Mouse (Mus musculus): ENCODE measurements at regions not wholly inside any gene's neighbourhood (a gene's known extent, or its start where the extent isn't known, plus 50 kb on each side); places are given as distances from the start of the nearest gene placed in this dataset.

DNA sequence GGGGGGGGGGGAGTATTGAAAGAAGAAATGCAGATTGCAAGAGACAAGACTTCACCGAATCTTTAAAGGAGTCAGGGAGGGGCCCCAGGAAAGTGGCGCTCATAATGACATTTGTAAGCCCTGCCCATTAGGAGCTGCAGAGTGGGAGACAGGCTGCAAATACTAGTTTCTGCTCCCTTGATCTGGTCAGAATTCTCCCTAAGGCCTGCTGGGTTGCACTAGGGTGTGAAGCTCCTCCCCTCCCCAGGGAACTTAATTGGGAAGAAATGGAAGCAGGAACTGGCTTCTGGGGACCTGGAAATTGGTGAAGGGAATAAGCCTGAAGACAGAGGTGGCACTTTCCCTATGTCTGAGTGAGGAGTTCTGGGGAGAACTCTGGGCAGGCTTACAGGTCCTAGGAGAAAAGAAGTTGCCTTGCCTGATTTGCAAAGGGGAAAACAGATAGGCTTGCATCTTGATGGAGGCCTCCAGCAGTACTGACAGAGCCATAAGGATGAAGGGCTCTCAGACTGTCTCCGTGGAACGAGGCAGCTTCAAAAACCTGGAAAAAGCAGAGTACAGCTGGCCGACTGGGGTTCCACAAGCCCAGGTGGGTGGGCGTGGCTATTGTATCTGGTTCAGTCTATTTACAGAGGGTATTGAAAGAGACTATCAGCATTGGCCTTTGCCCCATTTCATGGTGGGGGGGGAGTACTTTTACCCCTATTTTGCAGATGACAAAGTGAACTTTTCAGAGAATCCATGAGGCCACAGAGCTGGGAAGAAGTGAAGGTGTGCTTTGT is 125.7 kb downstream of the Plpp3 start:
- no peak for TF ChIP-seq CTCF (IDR thresholded peaks at IDR 0.05; ENCODE audit: low read depth, low read length)
- TF ChIP-seq EP300 (IDR thresholded peaks at IDR 0.05; ENCODE audit: insufficient read depth, low read depth, low read length) = no peak

Data from ES-Bruce4 (cell line).